Mouse (Mus musculus): ENCODE measurements around the gene Skap2.
A peak's percentile ranks its signal among the peaks of the same experiment; 100 is the strongest.

Skap2 gene

DNA sequence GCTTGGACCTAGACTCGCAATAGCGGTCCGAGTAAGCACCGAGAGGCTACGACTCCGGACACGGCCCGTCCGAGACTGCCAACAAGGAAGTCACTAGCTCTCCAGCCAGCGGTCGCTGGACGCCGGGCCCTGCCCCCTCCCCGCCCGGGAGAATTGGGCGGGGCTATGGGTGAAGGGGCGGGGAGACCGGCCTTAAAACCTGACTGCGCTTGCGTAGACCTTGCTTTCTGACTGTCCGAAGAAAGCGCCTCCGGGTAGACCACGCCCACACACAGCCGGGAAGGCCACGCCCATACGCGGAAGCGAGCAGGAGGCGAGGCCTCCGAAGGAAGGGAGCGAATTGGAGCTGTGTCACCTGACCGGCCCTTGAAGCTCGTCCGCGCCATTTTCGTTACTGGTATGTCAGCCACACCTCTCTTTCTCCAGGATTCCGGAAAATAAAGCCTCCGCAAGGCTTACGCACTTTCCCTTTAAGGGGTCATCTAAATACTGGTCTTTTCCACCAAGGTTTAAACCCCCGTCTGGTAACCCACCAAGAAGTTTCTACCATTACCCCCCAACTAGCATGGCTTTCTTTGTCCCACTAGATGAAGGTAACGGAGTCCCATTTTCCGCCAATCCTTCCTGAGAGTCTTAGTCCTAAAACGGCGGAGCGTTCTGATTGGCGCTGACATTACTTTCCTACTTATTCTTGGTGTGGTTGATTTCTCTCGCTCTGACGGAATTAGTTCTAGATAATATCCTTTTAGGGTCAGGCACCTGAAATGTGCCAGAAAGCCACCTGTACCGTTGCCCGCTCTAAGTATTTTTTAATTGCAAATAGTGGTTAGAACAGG, at the start of gene Skap2:
Gene Skap2, minus strand, starts transcription at position 141 of the 836 bp plus-strand sequence.
- DNase-seq (ENCODE audit: low spot score in 2 of 2): peak; percentile 96 to 97

DNA sequence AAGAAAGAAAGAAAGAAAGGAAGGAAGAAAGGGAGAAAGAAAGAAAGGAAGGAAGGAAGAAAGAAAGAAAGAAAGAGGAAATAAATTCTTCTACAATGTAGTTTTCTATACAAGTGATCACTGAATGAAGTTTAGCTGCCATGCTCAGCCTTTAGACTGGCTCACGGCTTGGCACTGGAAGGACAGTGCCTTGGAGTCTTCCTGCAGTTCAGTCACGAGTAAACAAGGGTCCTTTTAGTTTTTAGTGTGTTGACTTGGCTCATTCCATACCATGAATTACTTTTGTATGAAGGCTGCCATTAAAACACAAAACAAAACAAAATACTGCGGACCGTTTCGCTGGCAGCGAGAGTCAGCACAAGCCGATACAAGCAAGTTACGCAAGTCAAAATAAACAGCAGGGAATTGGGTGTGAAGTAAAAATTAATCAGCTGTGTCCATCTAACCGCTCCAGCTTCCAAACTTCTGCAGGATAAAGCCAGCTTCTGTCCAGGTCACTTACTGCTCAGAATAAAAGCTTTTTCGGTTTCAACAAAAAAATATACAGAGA, 46.6 kb upstream of the Skap2 start:
- DNase-seq (ENCODE audit: low spot score in 2 of 2): no peak

DNA sequence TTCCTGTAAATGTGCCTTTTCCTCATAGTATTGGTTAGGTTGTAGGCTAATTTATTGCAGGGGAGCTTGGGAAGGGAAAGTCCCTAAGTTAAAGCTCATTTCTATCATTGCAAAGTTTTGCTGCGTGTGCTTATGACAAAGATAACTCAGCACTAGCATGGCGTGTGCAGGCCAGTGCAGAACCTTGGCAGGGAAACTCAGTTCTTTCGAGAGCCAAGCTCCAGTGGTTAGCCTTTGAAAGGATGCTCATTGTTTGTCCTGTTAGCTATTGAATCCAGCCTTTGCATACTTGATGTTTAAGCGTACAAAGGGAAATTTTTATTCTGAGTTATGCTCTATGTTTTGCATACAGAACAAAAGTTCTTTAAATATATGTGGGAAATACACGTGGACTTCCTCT, 45.8 kb upstream of the Skap2 start:
- DNase-seq (ENCODE audit: low spot score in 2 of 2): no peak

DNA sequence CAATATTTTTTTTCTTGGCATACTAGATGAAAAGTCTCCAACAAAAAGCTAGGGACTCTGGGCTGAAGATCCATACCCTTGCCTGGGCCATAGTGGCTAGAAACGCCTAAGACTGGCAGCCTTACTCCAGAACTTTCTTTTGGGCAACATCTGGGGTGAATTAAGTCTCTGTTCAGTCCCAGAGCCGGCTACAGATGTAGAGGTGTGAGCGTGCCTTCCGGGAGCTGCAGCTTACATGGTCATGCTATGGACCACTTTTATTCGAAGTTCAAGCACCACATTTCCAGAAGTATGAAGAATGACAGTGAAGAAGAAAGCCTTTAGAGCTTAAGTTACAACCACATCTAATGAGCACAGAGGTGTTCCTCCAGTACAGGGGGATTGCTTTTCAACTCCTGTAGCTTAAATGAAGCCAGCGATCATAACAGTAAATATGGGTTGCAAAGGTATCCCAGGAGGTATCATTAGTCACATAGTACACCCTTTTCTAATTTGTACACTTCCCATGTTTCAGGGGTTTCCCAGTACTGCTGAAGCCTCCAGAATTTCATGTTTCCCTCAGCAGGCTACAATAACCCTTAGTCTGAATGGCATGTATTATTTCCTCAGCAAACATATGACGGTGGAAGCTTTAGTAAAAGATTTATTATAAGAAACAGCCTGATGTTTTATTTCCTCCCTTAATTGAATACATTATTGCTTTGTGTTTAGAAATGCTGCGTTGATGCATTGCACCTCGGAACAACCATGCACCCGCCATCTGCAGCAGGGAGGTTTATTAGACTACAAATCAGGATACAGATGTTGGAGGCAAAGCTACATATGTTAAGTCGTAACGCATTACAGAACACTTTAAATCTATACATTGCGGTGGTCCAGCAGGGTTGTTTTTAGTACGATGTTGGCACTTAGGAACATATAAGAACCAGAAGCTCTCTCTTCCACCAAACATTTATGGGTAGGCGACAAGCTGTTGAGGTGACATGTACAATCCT, 41.5 kb upstream of the Skap2 start:
- no peak for DNase-seq (ENCODE audit: low spot score in 2 of 2)

DNA sequence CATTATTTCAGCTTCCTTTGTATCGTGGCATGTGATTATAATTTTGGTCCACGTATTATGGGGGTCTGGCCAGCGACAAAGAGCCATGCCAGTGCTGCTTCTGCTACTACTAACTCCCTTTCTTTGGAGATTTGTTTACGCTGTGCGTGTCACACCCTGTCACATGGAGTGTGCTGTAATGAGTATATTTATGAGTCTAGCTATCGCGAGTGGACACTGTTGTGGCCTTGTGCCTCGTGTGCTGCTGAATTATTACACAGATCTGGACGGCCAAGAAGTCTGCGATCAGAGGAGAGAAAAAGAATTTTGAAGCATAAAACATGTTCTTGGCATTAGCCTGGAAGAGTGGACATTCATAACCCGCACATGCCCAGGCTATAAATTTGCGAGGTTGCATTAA, 37.7 kb upstream of the Skap2 start:
- no peak for DNase-seq (ENCODE audit: low spot score in 2 of 2)

DNA sequence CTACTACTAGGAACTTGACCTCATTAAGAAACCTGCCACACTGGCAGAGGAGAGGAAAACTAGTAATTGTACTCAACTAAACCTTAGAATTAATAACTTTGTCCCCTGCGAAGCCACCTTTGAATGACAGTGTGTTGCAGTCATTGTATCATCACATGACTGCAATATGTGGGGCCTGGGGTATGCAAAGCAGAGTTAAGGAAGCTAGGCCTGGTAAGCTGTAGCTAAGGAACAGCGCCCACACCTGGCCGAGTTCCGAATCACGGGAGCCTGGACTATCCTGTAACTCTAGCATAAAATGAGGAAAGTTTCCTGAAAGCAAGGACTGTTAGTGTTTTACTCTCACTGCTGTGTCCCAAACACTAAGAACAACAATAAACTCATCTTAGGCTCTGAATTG, 33.2 kb upstream of the Skap2 start:
- DNase-seq (ENCODE audit: low spot score in 2 of 2): no peak

DNA sequence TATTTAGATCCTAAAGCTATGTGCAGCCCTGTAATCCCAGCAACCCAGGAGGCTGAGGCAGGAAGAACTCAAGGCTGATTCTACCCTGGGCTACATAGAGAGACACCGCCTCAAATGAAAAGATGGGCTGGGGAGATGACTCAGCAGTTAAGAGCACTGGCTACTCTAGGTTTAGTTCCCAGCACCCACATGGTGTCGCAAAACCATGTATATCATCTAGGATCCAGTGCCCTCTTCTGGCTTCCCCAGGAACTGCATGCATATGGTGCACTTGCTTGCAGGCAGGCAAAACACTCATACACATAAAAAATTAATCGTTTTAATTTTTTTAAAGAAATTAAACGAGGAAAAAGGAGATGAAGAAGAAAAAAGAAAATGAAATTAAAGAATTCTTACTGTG, 23.7 kb upstream of the Skap2 start:
- DNase-seq (ENCODE audit: low spot score in 2 of 2): peak in 1 of 2 experiments; percentile 13

DNA sequence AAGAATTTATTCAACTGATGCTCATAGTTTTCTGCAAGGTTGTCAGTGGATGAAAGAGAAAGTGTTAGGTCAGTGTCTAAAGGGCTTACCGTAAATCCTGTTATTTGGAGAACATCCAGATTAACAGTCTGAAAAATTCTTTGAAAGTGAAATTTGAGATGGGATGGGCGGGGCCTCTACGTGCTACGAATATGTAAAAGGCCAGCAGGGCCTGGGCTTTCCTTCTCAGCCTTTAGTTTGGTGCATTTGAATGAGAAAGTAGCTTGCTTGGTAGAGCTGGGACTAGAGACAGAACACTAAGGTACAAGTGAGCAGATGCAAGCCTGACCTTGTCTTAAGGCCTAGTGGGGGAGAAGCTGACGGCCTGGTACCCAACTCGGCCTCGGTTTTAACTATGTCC, 18.8 kb upstream of the Skap2 start:
- no peak for DNase-seq (ENCODE audit: low spot score in 2 of 2)

DNA sequence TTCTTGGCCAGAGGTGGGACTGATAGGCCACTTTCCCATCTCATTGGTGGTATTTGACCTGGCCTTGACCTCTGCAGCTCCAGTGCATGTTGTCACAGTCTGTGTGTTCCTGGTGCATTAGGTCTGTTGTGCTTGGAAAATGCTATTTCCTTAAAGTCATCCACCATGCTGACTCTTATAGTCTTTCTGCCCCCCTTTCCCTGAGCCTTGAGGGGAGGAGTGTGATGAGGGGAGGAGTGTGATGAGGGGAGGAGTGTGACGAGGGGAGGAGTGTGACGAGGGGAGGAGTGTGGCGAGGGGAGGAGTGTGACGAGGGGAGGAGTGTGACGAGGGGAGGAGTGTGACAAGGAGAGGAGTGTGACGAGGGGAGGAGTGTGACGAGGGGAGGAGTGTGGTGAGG, 15.8 kb upstream of the Skap2 start:
- DNase-seq (ENCODE audit: low spot score in 2 of 2): no peak

DNA sequence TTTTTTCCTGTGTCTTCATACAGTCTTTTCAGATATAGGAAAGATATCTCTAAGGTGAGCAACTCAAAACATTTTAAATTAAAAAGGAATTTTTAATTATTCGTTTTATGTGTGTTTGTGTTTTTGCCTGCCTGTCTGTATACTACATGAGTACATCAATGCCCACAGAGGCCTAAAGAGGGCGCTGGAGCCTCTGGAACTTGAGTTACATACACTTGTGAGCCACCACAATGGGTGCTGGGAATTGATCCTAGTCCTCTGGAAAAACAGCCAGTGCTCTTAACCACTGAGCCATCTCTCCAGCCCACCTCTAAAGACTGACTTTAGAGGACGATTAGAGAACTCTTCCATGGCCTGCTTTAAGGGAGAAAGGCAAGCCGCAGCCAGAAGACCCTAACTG, 14.8 kb upstream of the Skap2 start:
- no peak for DNase-seq (ENCODE audit: low spot score in 2 of 2)

DNA sequence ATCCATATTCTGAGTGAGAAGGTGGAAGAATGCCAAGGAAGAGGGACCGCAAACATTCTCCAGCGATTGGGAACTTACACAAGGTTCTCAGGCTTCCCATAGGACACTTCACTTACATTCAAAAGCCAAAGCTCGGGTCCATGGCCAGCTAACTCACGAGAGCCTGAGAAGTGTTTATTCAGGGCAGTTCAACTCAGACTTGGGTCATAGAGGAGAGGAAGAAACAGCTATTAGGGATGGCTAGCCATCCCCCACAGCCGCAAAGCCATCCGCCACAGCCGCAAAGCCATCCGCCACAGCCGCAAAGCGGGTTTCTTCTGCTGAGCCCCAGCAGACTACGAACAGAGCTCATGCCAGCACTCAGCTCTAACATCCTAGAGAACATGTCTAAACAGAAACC, 13.9 kb upstream of the Skap2 start:
- no peak for DNase-seq (ENCODE audit: low spot score in 2 of 2)

DNA sequence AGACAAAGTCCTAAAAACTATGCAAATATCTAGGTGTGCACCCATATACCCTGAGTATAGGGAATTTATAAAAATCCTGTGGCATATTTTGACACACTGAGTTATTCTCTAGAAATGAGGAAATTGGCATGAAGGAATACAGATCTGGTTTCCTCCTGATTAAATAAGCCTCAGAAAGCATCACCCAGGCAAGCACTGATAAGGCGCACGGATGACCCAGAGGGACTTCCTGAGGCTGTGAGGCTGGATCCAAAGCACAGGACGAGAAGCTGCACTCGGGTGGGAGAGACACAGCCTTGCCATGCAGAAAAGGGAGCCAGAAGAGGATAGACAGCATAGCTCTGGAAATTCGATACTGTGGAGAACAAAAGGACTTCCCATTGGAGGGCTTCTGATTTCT, 12.4 kb upstream of the Skap2 start:
- no peak for DNase-seq (ENCODE audit: low spot score in 2 of 2)

DNA sequence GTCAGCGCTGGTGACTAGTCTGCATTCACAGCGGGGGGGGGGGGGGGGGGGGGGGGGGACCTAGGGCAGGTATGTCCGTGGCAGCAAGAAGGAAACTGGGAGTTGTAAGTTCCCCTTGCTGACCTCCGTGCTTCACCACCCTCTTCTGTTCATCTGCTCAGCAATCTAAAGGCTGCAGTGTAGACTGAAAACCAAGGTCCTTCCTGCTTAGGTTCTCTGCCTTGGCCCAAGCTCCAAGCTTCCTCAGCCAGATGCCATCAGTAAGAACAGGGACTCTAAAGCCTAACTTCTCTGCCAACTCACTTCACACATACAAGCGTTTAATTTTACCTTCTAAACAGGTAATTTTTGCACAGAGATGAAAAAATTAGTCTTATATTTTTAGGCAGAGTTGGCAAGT, 10.0 kb upstream of the Skap2 start:
- no peak for DNase-seq (ENCODE audit: low spot score in 2 of 2)

DNA sequence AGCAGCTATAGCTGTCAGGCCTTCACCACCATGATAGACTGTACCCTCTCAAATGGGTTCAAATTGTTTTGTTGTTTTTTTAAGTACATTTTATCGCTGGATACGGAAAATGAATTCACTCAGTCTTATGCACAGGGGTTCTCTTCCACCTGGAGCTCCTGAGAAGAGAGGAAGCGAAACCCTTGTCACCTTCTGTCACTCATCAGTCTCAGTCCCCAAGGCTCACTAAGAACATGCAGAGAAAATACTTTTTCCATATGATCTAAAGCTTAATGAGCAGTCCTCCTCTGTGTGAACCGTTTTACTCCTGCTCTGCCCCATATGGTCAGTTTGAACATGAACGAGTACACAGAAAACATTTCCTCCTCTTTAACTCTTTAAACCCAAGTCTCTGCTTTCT, 7.9 kb upstream of the Skap2 start:
- no peak for DNase-seq (ENCODE audit: low spot score in 2 of 2)

DNA sequence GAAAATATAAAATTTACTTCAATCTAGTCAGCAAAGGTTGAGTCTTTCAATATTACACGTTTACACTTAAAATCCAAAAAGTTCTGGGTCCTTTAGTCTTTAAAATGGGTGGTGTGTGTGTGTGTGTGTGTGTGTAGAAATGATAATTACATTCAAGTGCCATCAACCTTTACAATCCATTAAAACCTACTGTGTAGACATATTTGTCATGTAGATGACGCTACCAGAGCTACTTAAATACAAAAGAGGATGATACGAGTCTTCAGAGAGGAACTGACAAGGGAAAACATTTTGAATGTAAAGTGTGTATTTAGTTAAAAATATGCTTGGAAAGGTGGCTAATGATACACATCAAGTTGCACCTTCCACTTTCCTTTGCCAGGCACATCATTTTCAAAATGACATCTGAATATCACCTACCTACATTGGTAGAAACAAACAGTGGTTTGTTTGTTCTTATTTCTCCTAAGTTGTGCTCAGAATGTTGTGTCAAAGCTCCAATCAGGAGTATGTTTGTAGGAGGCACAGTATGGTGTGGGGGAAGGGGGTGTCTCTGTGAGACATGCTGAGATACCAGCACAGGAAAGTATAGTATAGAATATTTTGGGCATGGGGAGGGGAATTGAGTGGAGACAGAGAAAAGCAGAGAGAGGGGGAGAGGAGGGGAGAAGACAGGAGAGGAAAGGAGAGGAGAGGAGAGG, 1.0 kb upstream of the Skap2 start:
- no peak for DNase-seq (ENCODE audit: low spot score in 2 of 2)

DNA sequence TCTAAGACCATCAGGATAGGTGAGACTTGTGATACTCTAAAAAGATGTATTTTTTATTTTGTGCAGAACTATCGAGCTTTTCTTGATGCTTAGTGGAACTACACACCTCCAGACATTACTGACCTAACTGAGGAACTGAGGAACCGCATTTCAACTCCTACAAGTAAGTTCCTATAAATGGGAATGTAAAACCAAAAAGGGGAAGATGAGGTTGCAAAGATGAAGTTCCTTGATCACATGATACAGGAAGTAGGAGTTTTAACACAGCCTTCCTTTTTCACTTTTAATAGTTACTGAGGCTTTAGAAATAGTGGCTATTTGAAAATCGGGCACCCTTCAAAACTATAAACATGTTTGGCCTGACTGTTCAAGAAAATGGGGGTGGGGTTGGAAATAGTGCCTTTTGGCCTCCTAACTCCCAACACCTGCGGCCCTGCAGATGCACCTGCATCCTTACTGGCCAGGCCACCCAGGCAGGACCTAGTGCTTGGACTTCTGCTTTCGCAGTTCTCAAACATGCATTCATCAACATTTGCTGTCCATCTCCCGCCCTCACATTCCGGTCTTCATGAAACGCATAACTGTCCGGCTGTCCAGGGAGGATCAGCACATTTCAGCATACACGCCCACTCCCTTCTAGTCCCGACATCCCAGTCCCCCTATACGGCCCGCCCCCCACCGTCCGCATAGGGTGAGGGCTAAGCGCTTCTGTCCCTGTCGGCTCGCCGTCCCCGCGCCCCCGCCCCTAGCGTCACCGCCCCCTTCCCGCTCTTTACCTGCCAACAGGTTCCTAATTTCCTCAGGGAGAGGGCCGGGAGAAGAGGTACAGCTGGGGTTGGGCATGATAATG, 565 bp downstream of the Skap2 start:
- peak in 1 of 2 experiments; percentile 45 for DNase-seq (ENCODE audit: low spot score in 2 of 2)

DNA sequence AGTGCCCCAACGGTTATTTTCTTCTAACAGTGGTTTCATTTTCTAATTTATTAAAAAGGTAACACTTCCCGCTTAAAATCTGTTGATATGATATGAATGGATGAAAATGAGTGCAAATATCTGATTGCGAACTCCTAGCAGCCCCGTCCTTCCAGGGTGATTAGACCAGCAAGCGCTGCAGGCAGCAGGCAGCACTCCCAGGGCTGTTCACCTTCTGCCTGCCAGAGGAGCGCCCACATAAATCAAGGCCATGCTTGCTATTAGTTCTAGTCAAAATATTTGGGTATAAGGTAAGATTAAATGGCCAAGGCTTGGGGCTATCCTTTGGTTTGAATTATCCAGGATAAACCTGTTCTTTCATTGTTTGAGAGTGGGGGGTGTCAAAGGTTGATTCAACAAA, 3.0 kb downstream of the Skap2 start:
- no peak for DNase-seq (ENCODE audit: low spot score in 2 of 2)

DNA sequence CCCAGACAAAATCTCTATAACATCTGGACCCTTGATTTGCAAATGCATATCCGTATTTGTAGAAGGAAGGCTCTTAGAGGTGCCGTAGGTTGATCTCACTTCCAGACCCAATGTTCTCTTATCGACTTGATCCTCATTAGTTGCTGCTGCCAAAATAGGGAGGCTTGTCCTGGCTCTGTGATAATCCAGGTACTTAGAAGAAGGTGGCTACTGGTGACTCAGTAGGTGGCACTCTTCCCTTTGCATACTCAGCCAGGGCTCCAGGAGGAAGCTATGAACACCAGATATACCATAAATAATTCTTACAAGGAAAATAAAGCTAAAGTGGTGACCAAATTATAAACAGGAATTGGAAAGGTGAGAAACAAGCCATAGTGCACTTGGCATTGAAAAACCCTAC, 3.6 kb downstream of the Skap2 start:
- no peak for DNase-seq (ENCODE audit: low spot score in 2 of 2)

DNA sequence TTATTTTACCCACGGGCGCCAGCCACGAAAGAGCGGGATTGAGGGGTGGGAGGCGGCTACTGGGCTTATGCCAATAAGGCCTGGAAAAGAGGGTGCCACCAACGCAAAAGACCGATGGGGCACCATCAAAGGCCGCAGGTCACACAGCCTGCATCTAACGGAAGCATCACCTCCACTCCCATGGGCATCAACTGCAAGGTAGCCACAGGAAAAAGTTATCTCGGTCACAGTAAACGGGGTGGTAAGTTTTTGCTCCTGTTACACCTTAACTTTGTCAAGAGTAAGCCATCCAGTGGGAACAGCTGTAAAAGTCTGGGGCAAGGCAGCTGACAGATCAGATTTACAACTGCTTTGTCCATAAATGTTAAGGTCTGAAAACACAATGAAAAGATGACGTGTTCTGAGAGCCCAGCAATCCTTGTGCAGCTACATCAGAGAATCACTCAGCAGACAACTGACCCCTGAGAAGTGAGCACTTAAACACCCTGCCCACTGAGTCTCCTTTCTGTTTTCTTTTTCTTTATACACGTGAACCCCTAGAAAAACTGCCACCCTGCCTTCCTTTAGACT, 5.6 kb downstream of the Skap2 start:
- no peak for DNase-seq (ENCODE audit: low spot score in 2 of 2)

DNA sequence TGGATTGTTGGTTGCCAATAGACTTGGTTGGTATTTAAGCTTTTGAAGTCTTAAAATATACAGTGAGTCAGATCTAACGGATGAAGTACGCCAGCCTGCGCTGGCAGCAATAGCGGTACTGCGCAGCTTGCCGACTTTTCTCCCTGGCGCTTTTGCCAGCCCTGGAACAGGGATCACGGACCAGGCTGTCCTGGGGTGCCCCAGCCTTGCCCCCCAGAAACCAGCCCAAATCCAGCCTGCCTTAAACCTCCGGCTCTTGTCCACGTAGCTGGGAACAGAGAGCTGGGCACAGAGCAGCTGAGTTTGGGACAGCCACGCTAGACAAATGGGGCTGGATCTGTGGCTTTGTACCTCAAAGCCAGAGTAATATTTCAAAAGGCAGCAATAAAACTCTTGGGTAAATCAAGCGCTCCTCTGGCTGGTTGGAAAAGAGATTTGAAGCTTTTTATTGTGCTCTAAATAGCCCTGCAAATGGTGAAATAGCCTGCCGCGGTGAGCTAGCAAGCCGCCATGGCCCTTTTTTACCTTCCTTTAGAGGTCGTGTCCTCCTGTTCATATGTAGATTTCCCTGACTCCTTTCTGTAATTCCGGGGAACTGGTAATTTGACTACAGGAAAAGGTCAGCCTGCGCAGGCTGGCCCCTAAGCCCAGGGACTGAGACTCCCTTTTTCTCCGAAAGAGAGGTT, 6.2 kb downstream of the Skap2 start:
- DNase-seq (ENCODE audit: low spot score in 2 of 2): no peak

Data from spleen, postnatal 14 days (tissue).